Mouse (Mus musculus): ENCODE measurements around the gene Dnah6. TPM values are rescaled to one million over a fixed set of nuclear protein-coding genes. Genes with fewer than 3 reads are reported as not detected.

Gene Dnah6
- polyA plus RNA-seq, 1 experiment from 2014 or later, result not detected

- Histone ChIP-seq H3K27ac (no peak overlapping the region), H3K4me3 (ENCODE audit: inconsistent target) (no peak overlapping the region), H3K79me2 (ENCODE audit: inconsistent target) (no peaks in the 10 kb centered on the region), H3K36me3 (ENCODE audit: inconsistent target) (no peaks in the 10 kb centered on the region)
- WGBS (ENCODE audit: missing documents), result 0% methylated on average over 1 of the region's 1 CpGs
These were observed 67.8 kb downstream of the Dnah6 start for GRCm38 (mm10) chr6:73153675-73154074.

DNA sequence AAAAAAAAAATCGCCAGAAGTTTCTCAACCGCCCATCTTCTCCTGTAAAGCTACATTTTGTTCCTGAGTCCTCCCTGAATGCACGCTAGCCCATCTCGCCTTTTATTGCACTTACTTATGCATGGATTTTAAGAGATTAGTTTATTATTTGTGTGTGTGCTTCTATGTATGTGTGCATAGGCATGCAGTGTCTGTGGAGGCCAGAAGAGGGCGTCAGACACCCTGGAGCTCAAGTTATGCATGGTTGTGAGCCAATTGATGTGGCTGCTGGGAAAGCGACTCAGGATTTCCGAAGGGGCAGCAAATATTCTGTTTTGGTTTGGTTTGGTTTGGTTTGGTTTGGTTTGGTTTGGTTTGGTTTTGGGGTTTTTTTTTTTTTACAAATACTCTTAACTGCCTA is 78.0 kb downstream of the Dnah6 start:
- Histone ChIP-seq H3K36me3 (ENCODE audit: inconsistent target) (no peaks in the 10 kb centered on the region), H3K4me3 (ENCODE audit: inconsistent target) (no peak overlapping the region), H3K27ac (no peak overlapping the region), H3K79me2 (ENCODE audit: inconsistent target) (no peaks in the 10 kb centered on the region)
- WGBS (ENCODE audit: missing documents), result 89% methylated on average over 7 of the region's 7 CpGs

DNA sequence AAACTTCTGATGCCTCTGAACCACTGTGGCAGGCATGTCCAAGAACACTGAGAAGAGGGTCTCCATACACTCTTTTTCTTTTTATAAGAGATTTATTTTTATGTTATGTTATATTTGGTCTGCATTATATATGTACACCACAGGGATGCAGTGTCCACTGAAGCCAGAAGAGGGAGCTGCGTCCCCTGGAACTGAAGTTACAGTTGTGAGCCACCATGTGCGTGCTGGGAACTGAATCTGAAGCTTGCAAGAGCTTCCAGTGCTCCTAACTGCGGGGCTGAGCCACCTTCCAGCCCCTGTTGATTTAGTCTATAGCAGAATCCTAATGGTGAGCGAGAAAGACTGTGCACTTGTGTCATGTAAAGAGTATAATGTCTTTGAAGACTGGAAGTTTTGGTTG is 78.7 kb downstream of the Dnah6 start:
- H3K4me3 ChIP-seq (ENCODE audit: inconsistent target), result no peak overlapping the region
- no peaks in the 10 kb centered on the region for H3K36me3 ChIP-seq (ENCODE audit: inconsistent target)
- no peak overlapping the region for H3K27ac ChIP-seq
- 100% methylated on average over 4 of the region's 4 CpGs for WGBS (ENCODE audit: missing documents)
- no peaks in the 10 kb centered on the region for H3K79me2 ChIP-seq (ENCODE audit: inconsistent target)

DNA sequence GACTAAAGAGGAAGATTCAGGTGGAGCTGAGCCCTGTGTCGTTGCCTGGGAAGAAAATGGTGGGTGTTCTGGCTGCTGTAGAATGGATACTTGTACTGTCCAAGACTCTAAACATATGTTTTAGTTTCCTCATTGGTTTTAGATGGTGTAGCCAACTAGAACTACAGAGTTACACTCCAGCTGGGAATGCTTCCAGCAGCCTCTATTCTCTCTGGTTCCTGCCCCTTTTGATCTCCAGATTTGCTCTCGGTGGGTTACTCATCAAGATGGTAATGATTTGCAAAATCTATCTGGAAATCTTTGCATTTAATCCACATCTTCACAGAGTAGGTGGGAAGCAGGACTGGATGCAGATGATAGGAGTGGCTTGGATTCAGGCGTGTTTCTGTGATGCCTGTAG is 80.6 kb downstream of the Dnah6 start:
- Histone ChIP-seq H3K4me3 (ENCODE audit: inconsistent target) (no peak overlapping the region), H3K27ac (no peak overlapping the region), H3K79me2 (ENCODE audit: inconsistent target) (no peaks in the 10 kb centered on the region), H3K36me3 (ENCODE audit: inconsistent target) (no peaks in the 10 kb centered on the region)
- 100% methylated on average over 3 of the region's 3 CpGs for WGBS (ENCODE audit: missing documents)

DNA sequence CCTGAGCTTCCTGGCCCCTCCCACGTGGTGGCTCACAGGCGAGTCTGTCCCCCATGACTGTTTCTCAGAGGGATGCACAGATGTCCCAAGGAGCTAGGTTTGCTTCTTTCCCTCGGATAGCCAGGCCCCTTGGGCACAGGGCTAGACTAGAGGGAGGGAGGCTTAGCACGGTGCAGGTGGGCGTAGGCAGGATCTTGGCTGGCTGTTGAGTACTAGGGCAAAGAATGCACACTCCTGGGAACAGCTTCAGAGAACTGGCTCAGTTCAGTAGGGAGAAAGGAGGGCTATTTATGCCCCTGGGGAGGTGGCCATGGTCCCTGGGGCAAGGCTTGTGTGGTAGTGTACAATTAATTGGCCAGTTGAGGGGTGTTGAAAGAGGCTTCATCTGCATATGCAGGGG is 88.7 kb downstream of the Dnah6 start:
- no peaks in the 10 kb centered on the region for H3K36me3 ChIP-seq (ENCODE audit: inconsistent target)
- WGBS (ENCODE audit: missing documents), result 76% methylated on average over 5 of the region's 5 CpGs

GRCm38 (mm10) chr6:73127594-73127993 is 93.9 kb downstream of the Dnah6 start:
- no peak overlapping the region for H3K27ac ChIP-seq
- no peaks in the 10 kb centered on the region for H3K79me2 ChIP-seq (ENCODE audit: inconsistent target)
- H3K4me3 ChIP-seq (ENCODE audit: inconsistent target), result no peak overlapping the region
- WGBS (ENCODE audit: missing documents), result 95% methylated on average over 9 of the region's 9 CpGs
- no peaks in the 10 kb centered on the region for H3K36me3 ChIP-seq (ENCODE audit: inconsistent target)

More for the DNA sequence above, 88.7 kb downstream of the Dnah6 start:
- H3K79me2 ChIP-seq (ENCODE audit: inconsistent target), result no peaks in the 10 kb centered on the region
- no peak overlapping the region for H3K27ac ChIP-seq
- H3K4me3 ChIP-seq (ENCODE audit: inconsistent target), result no peak overlapping the region

DNA sequence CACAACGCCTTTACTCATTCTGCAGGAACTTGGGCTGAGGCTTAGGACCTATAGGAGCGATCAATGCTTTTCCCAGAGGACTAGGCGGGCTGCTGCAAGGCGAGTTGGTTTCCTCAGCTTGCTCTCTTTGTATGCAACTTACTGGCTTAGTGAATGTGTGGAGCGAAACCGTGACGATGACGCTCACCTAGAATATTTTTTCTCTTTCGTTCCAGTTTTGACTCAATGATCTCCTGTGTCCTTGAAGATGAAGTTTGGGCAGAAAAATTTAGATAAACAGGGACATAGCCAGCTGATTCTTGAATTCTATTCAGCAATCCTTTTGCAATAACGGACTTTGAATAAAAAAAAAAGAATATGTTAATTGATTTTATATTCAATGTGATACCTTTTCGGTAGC is 101.1 kb downstream of the Dnah6 start:
- Histone ChIP-seq H3K4me3 (ENCODE audit: inconsistent target) (no peak overlapping the region), H3K27ac (no peak overlapping the region), H3K79me2 (ENCODE audit: inconsistent target) (no peaks in the 10 kb centered on the region), H3K36me3 (ENCODE audit: inconsistent target) (no peaks in the 10 kb centered on the region)
- 97% methylated on average over 11 of the region's 11 CpGs for whole genome bisulfite sequencing (ENCODE audit: missing documents)

- 0% methylated on average over 2 of the region's 2 CpGs for WGBS (ENCODE audit: missing documents)
- Histone ChIP-seq H3K4me3 (ENCODE audit: inconsistent target) (no peak overlapping the region), H3K27ac (no peak overlapping the region), H3K36me3 (ENCODE audit: inconsistent target) (no peaks in the 10 kb centered on the region), H3K79me2 (ENCODE audit: inconsistent target) (no peaks in the 10 kb centered on the region)
These were observed 107.6 kb downstream of the Dnah6 start for GRCm38 (mm10) chr6:73113898-73114297.

GRCm38 (mm10) chr6:73113365-73113764 is 108.1 kb downstream of the Dnah6 start:
- Histone ChIP-seq H3K79me2 (ENCODE audit: inconsistent target) (no peaks in the 10 kb centered on the region), H3K27ac (no peak overlapping the region), H3K4me3 (ENCODE audit: inconsistent target) (no peak overlapping the region), H3K36me3 (ENCODE audit: inconsistent target) (no peaks in the 10 kb centered on the region)
- WGBS (ENCODE audit: missing documents), result 7% methylated on average over 2 of the region's 2 CpGs

- Histone ChIP-seq H3K79me2 (ENCODE audit: inconsistent target) (no peaks in the 10 kb centered on the region), H3K27ac (no peak overlapping the region), H3K4me3 (ENCODE audit: inconsistent target) (no peak overlapping the region), H3K36me3 (ENCODE audit: inconsistent target) (no peaks in the 10 kb centered on the region)
- WGBS (ENCODE audit: missing documents), result 97% methylated on average over 4 of the region's 4 CpGs
These were observed 128.3 kb downstream of the Dnah6 start for GRCm38 (mm10) chr6:73093133-73093532.

GRCm38 (mm10) chr6:73090836-73091235 is 130.6 kb downstream of the Dnah6 start:
- H3K36me3 ChIP-seq (ENCODE audit: inconsistent target), result no peaks in the 10 kb centered on the region
- no peak overlapping the region for H3K4me3 ChIP-seq (ENCODE audit: inconsistent target)
- H3K27ac ChIP-seq, result no peak overlapping the region
- no peaks in the 10 kb centered on the region for H3K79me2 ChIP-seq (ENCODE audit: inconsistent target)
- 94% methylated on average over 8 of the region's 8 CpGs for WGBS (ENCODE audit: missing documents)

GRCm38 (mm10) chr6:73082571-73082970 is 138.9 kb downstream of the Dnah6 start:
- Histone ChIP-seq H3K4me3 (ENCODE audit: inconsistent target) (no peak overlapping the region), H3K27ac (no peak overlapping the region), H3K36me3 (ENCODE audit: inconsistent target) (no peaks in the 10 kb centered on the region), H3K79me2 (ENCODE audit: inconsistent target) (no peaks in the 10 kb centered on the region)
- 94% methylated on average over 9 of the region's 9 CpGs for WGBS (ENCODE audit: missing documents)

- Histone ChIP-seq H3K79me2 (ENCODE audit: inconsistent target) (no peaks in the 10 kb centered on the region), H3K27ac (no peak overlapping the region), H3K4me3 (ENCODE audit: inconsistent target) (no peak overlapping the region), H3K36me3 (ENCODE audit: inconsistent target) (no peaks in the 10 kb centered on the region)
- 96% methylated on average over 3 of the region's 3 CpGs for WGBS (ENCODE audit: missing documents)
These were observed 149.2 kb downstream of the Dnah6 start for GRCm38 (mm10) chr6:73072093-73072786.

- WGBS (ENCODE audit: missing documents), result 32% methylated on average over 3 of the region's 3 CpGs
- Histone ChIP-seq H3K36me3 (ENCODE audit: inconsistent target) (no peaks in the 10 kb centered on the region), H3K79me2 (ENCODE audit: inconsistent target) (no peaks in the 10 kb centered on the region), H3K4me3 (ENCODE audit: inconsistent target) (no peak overlapping the region), H3K27ac (no peak overlapping the region)
These were observed 150.2 kb downstream of the Dnah6 start for GRCm38 (mm10) chr6:73071214-73071613.

DNA sequence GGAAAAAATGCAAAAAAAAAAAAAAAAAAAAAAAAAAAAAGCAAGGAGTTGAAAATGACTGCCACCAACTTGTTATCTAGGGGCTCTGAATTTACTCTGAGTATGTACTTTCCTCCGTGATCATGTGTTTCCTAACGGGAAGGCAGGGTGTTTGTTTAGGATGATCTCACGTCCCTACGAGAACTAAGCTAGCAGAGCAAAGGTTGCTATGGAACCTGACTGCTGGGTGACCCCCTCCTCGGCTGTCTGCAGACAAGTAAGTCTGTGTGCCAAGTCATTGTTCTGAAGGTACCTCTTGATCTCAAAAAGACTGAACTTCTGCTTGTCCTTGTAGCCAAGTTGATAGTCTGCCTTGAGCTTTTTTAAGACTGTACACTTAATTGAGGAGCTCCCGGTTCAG is 150.8 kb downstream of the Dnah6 start:
- WGBS (ENCODE audit: missing documents), result 97% methylated on average over 5 of the region's 6 CpGs
- H3K79me2 ChIP-seq (ENCODE audit: inconsistent target), result no peaks in the 10 kb centered on the region
- no peaks in the 10 kb centered on the region for H3K36me3 ChIP-seq (ENCODE audit: inconsistent target)
- H3K27ac ChIP-seq, result no peak overlapping the region
- no peak overlapping the region for H3K4me3 ChIP-seq (ENCODE audit: inconsistent target)

DNA sequence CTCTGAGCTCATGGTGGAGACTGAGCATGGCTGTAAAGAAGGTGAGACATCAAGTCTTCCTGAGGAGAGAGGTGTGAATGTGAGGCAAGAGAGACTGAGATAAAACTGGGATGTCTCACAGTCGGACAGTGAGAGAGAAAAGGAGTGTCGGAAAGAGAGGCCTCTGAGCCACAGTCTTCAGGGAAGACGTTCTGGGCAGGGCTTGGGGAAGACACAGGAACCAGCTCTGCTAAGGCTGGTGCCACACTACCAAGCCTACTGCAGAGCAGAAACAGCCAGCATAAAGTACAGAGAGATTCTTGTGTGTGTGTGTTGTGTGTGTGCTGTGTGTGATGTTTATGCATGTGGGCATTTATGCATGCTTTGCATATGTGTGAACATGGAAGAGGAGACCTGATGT is 156.9 kb downstream of the Dnah6 start:
- no peak overlapping the region for H3K27ac ChIP-seq
- H3K79me2 ChIP-seq (ENCODE audit: inconsistent target), result no peaks in the 10 kb centered on the region
- 91% methylated on average over 3 of the region's 3 CpGs for WGBS (ENCODE audit: missing documents)
- H3K4me3 ChIP-seq (ENCODE audit: inconsistent target), result no peak overlapping the region
- no peaks in the 10 kb centered on the region for H3K36me3 ChIP-seq (ENCODE audit: inconsistent target)

Data from macrophage (primary cell).